Mouse (Mus musculus) v-Abl transformed pro-B cells (cell line): ENCODE measurements around the gene Bri3.
"Not testable (repeated sequence)": the region's sequence is repeated elsewhere in the genome, so short reads cannot be mapped to it uniquely, and the experiment has no call there.

Experiments used
- in situ Hi-C, 2 experiments: fragments of 400-800 bp; cut with MboI; formaldehyde crosslinking; loops; one replicate each; pipeline ENCODE4 v1.15.1; 2025; ENCODE audit not compliant: unreplicated experiment in 2 of 2

The Bri3 gene

DNA sequence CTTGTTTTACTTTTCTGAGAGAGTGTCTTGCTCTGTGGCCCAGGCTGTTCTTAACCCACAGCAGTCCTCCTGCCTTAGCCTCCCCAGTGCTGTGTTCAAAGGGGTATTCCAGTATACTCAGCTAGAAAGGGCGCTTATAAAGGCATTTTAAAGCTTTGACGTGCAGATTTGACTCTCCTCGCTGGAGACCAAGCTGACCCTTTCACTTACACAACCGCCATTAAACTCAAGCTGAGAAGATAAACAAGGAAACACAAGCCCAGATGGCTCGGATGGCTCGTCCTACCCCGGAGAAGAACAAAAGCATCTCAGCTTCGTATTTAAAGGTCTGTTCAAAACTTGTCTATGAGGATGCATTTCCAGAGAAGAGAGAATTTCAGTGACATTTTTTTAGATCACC lies 106.9 kb downstream of the Bri3 start:
- in situ Hi-C loops: no loop called here

DNA sequence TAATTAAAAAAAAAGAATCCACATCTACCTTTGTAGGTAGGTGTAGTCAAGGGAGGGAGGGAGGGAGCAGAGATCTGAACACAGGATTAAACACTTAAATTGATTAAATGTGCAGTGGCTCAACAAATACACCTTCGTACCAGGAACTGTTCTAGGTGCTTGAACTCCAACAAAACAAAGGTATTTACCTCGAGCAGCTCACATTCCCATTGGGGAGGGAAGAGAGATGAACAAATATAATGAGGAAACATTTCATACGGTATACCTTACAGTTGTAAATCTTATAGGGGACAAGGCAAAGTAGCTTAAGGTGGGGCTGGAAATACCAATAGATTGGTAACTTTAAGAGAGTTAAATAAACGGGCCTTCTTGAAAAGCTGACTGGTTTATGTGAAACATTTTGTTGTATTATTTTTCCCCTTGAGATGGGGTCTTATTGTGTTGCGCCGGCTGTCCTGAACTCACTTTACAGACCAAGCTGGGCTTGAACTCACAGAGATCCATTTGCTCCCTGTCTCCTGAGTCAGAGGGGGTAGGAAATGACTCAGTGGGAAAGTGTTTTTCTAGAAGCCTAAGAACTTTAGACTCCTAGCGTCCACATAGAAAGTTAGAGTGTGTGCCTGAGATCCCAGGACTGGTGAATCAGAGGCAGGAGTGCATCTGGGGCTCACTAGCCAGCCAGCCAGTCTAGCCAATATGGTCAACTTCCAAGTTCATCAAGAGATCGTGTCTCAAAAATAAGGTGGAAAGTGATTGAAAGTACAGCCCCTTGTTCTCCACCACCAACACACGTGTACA lies 108.2 kb downstream of the Bri3 start:
- in situ Hi-C loops: no loop called here

DNA sequence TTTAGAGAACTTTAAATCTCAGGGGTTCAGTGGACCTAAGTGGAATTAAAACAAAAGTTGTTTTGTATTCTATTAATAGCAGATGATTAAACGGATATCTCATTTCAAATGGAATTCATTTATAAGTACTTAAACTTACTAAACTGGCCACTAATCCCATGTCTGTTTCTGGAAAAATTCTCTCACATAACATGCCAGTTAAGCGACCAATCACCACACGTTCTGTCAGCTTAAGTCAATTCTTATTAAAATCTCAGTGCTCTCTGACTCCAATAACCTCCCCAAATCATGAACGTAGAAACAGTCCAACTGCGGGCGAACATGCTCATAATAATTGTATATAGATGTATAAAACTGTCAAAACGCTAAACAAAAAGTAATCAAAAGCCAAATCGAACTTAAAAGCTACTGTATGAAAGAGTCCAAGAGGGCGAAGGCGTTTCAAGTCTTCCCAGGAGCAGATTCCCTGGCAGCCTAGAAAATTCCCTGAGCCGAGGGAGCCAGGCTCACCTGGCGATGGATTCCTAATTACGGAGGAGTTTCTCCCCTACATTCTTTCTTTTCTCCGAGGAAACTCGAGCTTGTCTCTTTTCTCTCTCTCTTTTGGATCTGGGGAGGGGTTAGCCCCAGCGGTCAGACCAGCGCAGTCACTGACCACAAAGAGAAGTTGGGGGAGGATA lies 112.7 kb downstream of the Bri3 start:
- in situ Hi-C loops: no loop called here

DNA sequence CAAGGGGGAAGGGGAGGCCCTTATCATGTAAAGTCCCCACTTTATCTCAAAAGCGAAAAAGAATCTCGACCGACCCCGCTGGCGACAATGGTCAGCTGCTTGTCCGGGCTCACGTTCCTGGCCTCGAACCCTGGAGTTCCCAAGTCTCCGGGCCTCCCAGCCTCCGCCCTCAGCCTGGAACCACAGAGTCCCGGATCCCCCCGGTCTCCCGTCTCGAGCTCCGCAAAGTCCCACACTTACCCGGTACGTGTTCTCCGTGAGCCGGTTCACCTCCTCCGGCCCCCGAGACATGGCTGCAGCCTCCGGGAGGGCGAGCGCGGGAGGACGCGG lies 113.3 kb downstream of the Bri3 start:
- in situ Hi-C loops: no loop called here

DNA sequence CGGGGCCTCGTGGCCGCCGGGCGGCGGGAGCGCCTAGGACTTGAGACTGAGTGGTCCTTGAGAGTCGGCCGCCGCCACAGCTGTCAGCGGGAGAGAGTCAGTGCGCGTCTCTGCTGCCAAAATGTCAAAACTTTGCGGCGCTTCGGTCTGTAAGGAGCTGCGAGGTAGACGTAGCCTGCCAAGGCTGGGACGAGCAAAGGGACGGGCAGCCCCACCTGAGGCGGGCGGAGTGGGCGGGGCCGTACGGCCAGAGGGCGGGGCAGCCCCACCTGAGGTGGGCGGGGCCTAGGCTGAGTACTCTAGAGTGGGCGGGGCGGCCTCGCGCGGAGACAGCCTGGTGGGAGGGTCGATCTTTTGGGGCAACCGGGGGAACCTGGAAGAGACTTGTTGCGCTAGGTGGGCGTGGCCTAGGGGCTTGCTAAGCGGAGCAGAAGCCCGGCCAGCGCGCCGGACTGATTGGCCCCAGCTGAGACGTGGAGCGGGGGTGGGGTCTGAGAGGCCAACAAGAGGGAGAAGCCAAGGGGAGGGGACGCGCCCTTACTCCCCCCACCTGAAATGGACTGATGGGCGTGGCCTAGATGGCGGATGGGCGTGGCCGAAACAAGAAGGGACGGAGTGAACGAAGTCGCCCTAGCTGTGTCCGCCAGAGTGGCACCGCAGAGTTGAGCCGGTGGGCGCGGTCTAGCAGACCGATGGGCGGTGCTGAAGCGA lies 113.8 kb downstream of the Bri3 start, which contains the start of gene Baiap2l1:
Gene Baiap2l1 (minus strand): TSS at position 232 of the 711 bp plus-strand sequence.
- in situ Hi-C loops: no loop called here

DNA sequence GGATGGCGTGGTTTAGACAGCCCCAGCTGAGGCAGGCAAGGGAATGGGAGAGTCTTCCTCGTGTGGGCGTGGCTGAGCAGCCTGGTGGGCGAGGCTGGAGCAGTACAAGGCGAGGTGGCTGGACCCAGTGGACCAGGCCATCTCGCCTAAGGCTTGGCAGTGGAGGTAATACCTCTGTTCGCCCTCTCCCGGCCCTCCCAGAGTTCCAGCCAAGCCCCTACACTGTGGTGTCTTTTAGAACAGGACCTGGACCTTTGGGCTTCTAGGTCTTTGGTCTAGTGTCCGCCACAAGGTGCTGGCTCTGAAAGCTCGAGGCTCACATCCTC lies 114.3 kb downstream of the Bri3 start:
- in situ Hi-C loops: no loop called here

DNA sequence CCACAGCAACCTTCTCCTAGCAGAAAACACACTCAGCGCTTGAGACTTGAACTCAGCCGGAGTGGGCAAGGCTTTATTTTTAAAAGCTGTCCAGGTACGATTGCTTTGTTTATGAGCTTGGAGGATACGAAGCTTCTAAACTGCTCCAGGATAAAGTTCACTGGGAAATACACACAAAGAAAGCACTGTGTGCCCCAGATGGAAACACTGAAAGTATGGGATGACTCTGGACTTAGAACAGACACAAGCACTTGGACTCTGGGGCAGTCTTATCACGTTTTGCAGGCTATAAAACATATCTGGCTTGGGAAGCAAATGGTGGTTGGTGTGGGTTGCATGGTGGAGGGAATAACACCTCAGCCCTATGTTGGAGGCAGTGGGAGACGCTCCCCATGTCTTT lies 115.6 kb downstream of the Bri3 start:
- in situ Hi-C loops: no loop called here

DNA sequence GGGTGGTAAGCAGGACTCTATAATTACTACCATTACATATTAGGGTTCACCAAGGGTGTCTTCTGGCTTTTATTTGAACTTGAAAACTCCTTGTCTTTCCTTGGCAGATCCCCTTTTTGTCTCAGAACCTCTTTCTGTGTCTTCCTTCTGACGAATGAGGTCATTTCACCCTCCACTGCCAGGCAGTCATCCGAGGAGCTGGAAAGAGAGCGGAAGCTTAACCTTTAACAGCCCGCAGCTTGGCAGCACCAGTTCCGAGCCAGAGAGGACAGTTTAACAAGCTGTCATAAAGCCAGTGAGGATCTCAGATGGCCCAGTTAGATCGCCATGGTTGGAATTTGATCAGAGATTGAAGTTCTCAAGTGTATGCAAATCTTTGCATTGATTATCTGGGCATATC lies 116.1 kb downstream of the Bri3 start:
- in situ Hi-C loops: no loop called here

DNA sequence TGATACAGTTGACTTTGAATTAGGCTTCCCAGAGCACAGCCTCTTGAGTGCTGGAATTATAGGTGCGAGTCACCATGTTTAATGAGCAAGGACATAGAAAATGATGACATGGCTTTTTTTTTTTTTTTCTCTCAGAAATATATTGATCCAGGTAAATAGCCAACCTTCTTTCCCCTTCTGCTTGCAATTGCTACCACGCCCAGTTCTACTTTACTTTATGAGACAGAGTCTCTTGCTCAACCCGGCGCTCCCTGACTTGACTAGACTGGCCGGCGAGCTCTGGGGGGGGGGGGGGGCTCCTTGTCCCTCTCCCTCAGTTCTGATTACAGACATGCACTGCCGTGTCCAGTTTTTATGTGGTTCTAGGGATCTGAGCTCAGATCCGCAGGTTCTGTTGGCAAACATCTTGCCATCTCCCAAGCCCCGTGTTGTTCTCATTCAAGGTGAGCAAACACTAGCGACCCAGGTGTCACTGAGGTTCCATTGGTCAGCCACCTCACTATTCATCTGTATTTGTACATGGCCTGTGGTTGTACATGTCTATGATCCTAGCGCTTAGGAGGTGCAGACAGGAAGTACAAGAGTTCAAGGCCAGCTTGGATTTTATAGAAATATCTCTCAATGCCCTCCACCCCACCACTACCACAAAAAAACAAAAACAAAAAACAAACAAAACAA lies 120.6 kb downstream of the Bri3 start:
- in situ Hi-C loops: no loop called here

DNA sequence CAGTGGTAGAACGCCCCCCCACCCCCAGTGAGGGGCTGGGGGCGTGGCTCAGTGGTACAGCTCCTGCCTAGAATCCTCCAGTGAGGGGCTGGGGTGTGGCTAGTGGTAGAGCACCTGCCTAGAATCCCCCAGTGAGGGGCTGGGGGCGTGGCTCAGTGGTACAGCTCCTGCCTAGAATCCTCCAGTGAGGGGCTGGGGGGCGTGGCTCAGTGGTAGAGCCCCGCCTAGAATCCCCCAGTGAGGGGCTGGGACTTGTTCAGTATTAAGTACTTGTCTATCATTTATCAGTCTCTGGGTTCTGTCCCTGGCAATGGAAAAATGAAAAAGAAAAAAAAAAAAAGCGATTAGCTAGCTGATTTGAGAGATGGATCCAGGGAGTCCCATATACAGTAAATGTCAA lies 122.3 kb downstream of the Bri3 start:
- in situ Hi-C loops: not testable (repeated sequence)

DNA sequence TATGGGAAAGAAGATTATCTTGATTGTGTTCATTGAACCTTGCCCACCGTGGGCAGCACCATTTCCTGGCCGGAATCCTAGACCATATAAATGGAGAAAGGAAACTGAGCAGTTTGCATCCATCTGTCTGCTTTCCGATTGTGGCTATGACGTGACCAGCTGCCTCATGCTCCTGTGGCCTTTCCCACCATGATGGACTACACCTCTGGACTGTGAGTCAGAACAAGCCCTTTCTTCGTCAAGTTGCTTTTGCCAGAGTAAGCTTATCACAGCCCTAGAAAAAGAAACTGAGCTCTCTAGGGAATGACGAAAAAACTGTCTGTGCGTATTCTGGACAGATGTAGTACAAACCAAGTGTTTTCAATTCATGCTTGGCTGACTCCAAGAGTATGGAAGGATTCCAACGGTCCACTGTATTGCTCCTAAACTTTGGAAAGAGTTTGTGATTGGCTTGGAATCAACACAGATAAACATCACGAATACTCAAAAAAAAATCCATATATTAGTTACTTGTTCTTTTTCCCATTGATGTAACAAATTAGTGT lies 124.5 kb downstream of the Bri3 start:
- in situ Hi-C loops: no loop called here

DNA sequence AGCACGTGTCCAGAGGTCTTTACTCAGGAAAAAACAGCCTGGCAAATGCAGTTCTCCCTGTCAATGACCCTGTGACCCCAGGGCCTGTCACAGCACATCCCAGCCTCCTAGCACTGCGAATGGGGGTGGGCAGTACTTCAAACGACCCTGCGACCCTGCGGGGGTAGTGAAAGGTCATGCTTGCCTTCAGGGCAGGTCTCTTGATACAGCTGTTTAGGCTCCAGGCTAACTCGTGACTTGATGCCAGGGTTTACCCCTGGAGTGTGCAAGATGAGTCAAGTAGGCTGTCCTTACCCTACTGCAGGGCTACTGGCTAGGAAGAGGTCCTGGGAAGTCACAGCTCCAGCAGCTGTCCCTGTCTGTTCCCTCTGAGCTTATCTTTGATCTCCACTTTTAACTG lies 126.7 kb downstream of the Bri3 start:
- in situ Hi-C loops: no loop called here

DNA sequence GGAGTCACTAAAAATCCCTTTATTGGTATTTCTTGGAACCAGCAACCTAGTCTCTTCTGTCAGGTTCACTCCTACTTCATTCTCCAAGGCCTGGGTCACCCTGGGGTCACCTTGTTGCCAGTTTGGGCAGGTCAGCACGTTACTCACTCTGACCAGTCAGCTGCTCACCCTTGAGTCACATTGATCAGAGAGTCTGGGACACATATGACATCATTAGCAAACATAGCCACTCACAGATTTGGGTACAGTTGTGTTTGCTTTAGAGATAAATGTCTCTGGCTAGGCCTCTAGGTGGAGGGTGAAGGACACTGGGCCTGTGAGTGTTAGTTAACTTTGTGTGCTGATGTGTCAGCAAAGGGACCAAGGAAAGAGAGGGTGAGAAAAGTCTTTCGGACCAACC lies 127.9 kb downstream of the Bri3 start:
- in situ Hi-C loops: no loop called here

DNA sequence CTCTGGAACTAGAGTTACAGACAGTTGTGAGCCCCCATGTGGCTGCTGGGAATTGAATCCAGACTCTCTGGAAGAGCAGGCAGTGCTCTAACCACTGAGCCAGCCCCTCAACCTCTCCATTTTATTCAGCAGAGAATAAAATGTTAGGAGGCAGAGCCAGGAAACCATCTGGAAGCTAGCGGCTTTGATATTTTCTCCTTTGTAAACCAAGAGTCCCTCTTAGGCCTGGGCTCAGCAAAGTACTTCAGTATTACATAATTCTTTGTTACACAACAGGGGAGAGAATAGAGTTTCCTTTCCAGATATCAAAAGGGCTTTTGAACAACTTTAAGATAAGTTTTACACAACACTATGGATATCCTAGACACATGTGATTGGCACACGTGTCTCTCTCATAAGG lies 128.6 kb downstream of the Bri3 start:
- in situ Hi-C loops: no loop called here

DNA sequence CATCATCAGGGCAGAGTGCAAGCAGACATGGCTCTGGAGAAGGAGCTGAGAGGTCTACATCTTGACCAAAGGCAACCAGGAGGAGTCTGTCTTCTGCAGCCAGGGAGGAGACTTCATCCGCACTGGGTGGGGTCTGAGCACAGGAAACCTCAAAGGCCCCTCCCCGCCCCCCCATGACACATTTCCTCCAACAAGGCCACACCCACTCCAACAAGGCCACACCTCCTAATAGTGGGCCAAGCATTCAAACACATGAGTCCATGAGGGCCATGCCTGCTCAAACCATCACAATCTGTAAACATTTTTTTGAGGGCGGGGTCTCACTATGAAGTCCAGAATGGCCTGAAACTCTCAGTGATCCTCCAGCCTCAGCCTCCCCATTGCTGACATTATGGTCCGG lies 135.2 kb downstream of the Bri3 start:
- in situ Hi-C loops: loop anchor here in 1 of 2 experiments (5.0 kb wide), 1 partner anchor 142 kb away; no protein-coding TSS in a partner anchor

DNA sequence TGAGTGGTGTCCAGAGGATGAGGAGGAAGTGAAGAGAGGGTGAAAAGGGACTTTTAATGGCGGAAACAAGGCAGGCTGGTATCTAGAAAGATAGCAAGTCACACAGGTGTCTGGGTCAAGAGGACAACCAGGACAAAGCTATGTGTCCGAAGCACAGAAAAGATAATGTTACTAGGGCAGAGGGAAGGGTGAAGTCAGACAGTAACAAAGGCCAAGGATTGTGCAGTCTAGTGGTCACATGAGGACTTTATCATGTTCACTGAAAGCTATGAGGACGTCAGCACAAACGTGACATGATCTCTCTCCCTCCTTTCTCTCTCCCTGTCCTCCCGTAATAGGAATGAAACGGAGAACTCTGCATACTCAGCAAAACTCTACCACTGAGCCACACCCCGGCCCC lies 136.5 kb downstream of the Bri3 start:
- in situ Hi-C loops: loop anchor here in 1 of 2 experiments (5.0 to 10.0 kb wide), 2 partner anchors 148 to 336 kb away; no protein-coding TSS in a partner anchor

DNA sequence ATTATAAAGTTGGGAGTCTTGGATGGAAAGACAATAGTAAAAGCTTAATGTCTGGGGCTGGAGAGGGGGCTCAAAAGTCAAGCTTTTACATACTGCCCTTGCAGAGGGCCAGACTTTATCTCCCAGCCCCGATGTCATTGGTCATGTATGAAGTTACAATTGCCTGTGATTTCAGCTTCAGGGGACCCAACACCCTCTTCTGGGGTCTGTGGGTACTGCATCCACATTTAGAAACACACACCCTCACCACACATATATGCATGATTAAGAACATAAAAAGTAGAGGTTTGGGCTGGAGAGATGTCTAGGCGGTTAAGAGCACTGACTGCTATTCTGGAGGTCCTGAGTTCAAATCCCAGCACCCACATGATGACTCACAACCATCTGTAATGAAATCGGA lies 137.5 kb downstream of the Bri3 start:
- in situ Hi-C loops: loop anchor here in 1 of 2 experiments (5.0 to 10.0 kb wide), 2 partner anchors 149 to 337 kb away; no protein-coding TSS in a partner anchor

DNA sequence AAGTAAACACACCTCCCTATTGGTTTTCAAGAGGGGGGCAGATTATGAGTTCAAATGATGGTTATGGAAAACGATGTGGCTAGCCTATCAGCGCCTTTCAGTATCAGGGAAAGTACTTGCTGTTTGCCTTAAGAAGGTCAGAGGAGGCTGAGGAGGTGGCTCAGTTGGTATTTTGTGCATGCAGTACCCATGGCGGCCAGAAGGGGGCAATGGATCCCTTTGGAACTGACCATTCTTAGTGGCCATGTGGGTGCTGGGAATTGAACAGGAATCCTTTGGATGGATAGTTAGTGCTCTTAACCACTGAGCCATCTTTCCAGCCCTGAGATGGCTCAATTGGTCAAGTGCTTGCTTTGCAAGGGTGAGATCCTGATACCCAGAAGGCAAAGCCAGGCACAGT lies 139.7 kb downstream of the Bri3 start:
- in situ Hi-C loops: loop anchor here in 1 of 2 experiments (5.0 to 10.0 kb wide), 2 partner anchors 152 to 339 kb away; no protein-coding TSS in a partner anchor

DNA sequence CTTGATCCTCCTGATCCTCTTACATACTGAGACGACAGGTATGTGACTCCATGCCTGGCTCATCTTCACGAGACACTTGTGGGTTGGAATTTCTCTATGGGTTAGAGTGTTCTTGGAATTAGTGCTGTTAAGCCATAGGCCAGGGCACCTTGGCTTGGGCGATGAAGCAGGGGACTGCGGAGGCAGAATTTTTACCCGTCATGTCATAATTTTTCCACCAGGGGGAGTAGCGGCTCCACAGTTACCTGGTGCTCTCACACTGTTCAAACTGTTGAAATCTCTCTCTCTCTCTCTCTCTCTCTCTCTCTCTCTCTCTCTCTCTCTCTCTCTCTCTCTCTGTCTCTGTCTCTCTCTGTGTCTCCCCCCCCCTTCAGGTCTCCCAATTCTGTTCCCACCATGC lies 143.6 kb downstream of the Bri3 start:
- in situ Hi-C loops: loop anchor here (5.0 to 10.0 kb wide), 3 partner anchors 343 to 349 kb away; no protein-coding TSS in a partner anchor

DNA sequence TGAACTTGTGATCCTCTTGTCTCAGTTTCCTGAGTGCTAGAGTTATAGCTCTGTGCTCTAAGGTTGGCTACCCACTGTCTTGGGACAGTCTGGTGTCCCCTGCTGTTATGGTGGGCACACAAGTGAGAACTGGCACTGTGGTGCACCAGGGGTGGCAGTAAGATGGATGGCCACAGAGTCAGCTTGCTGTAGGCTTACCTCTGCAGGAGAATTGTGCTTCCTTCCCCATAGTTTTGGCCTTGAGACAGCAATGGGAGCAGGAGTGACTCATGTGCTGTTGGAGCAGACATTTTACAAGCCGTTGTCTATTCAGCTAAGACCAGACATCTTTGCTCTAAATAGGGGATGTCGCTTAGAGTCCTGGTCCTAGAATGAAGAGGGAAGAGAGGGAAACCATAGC lies 149.9 kb downstream of the Bri3 start:
- in situ Hi-C loops: no loop called here

DNA sequence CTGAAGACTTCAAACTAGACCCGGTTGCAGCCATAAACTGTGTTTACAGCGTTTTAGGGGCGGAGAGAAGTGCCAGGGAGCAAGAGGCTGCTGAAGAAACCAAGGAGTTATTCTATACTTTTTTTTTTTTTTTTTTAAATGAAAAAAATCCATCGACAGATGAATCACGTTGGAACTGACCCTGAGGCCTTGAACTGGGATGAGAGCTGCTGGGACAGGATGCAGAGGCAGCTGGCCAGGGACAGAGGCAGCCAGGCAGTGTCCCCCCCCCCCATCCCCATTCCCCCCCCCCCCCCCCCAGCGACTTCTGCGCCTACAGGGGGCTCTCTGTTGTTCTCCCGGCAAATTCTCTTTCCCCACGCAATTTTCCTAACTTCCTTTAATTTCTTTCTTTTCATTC lies 153.3 kb downstream of the Bri3 start:
- in situ Hi-C loops: no loop called here
